Mouse (Mus musculus) hindbrain, postnatal 0 days (tissue): ENCODE measurements at regions not wholly inside any gene's neighbourhood (a gene's known extent, or its start where the extent isn't known, plus 50 kb on each side); places are given as distances from the start of the nearest gene placed in this dataset.

Experiments used
- ATAC-seq: fragments of 200-750 bp; cut with Nextera tagmentation; 2 replicates; pipeline ENCODE4 v1.8.0; 2017; ENCODE audit warnings: mild to moderate bottlenecking, moderate TSS enrichment, moderate library complexity
- DNase-seq: peaks from one replicate; pipeline ENCODE4 v3.0.0-alpha.2; 2015; ENCODE audit warnings: low spot score
- H3K27ac ChIP-seq: fragments of 300-500 bp; sonication (generic); 2 replicates; pipeline ENCODE4 v1.5.1; 2014; ENCODE audit warnings: mild to moderate bottlenecking
- H3K27me3 ChIP-seq: fragments of 300-500 bp; sonication (generic); 2 replicates; pipeline ENCODE4 v1.6.1; 2014; ENCODE audit warnings: low read length, mixed read lengths; ENCODE audit not compliant: insufficient read depth
- H3K36me3 ChIP-seq: fragments of 300-500 bp; sonication (generic); 2 replicates; pipeline ENCODE4 v1.6.1; 2014; ENCODE audit warnings: low read length, mixed read lengths; ENCODE audit not compliant: insufficient read depth
- H3K4me1 ChIP-seq: fragments of 300-500 bp; sonication (generic); 2 replicates; pipeline ENCODE4 v1.6.1; 2014; ENCODE audit warnings: antibody characterized with exemption, low read length, mixed read lengths; ENCODE audit not compliant: insufficient read depth
- H3K4me2 ChIP-seq: fragments of 300-500 bp; sonication (generic); 2 replicates; pipeline ENCODE4 v1.6.1; 2014; ENCODE audit warnings: low read depth, mild to moderate bottlenecking, low read length, moderate library complexity, mixed read lengths
- H3K4me3 ChIP-seq: fragments of 300-500 bp; sonication (generic); 2 replicates; pipeline ENCODE4 v1.5.1; 2014; ENCODE audit warnings: low read length
- H3K9ac ChIP-seq: fragments of 300-500 bp; sonication (generic); replicated peaks from 2 replicates; pipeline ENCODE4 v1.6.1; 2014; ENCODE audit warnings: mild to moderate bottlenecking, low read length, moderate library complexity, mixed read lengths
- H3K9me3 ChIP-seq: fragments of 300-500 bp; sonication (generic); 2 replicates; pipeline ENCODE4 v1.6.1; 2016; ENCODE audit warnings: low read length, mixed read lengths
- CTCF ChIP-seq: IDR thresholded peaks from 2 replicates; pipeline ENCODE4 v1.5.1; 2016; ENCODE audit warnings: antibody characterized with exemption, control low read depth, low read depth
- WGBS: fragments of 180-500 bp; shearing (Covaris S2); extraction: QIAGEN DNeasy Blood & Tissue Kit; methylation state at CpG from one replicate; pipeline ENCODE4 v1.1.7; 2014; 5-methylcytosine and 5-hydroxymethylcytosine counted together

- no peak for DNase-seq
- TF ChIP-seq CTCF, result no peak
- Histone ChIP-seq H3K9ac (no peak overlapping the region), H3K4me3 (no peak overlapping the region), H3K36me3 (no peaks in the 10 kb centered on the region), H3K4me1 (no peaks in the 10 kb centered on the region), H3K9me3 (no peaks in the 10 kb centered on the region), H3K27ac (no peak overlapping the region), H3K27me3 (no peaks in the 10 kb centered on the region), H3K4me2 (no peak overlapping the region)
- ATAC-seq, result no peak
- WGBS, result 72% methylated on average over 3 of the region's 3 CpGs
Measured at GRCm38 (mm10) chr1:190332001-190332400, 161.5 kb upstream of the Prox1 start.

- Histone ChIP-seq H3K4me1 (no peaks in the 10 kb centered on the region), H3K36me3 (no peaks in the 10 kb centered on the region), H3K27me3 (no peaks in the 10 kb centered on the region), H3K4me3 (no peak overlapping the region), H3K9me3 (no peaks in the 10 kb centered on the region), H3K9ac (no peak overlapping the region), H3K4me2 (no peak overlapping the region), H3K27ac (no peak overlapping the region)
- no peak for TF ChIP-seq CTCF
- 90% methylated on average over 6 of the region's 6 CpGs for WGBS
- ATAC-seq (no peak), DNase-seq (no peak)
Measured at GRCm38 (mm10) chr1:190324562-190324961, 154.0 kb upstream of the Prox1 start.

- no peak for DNase-seq
- H3K27me3 ChIP-seq, result no peaks in the 10 kb centered on the region
- WGBS, result 60% methylated on average over 9 of the region's 9 CpGs
Measured at GRCm38 (mm10) chr1:190323671-190324070, 153.2 kb upstream of the Prox1 start.

GRCm38 (mm10) chr1:190316175-190316574 is 145.7 kb upstream of the Prox1 start:
- no peak overlapping the region for H3K9ac ChIP-seq
- no peak for DNase-seq
- no peaks in the 10 kb centered on the region for H3K36me3 ChIP-seq
- H3K4me1 ChIP-seq, result no peaks in the 10 kb centered on the region
- H3K4me2 ChIP-seq, result no peak overlapping the region
- ATAC-seq, result no peak
- H3K27me3 ChIP-seq, result no peaks in the 10 kb centered on the region
- H3K4me3 ChIP-seq, result no peak overlapping the region
- 72% methylated on average over 5 of the region's 5 CpGs for WGBS
- no peaks in the 10 kb centered on the region for H3K9me3 ChIP-seq
- H3K27ac ChIP-seq, result no peak overlapping the region
- TF ChIP-seq CTCF, result no peak

More at GRCm38 (mm10) chr1:190323671-190324070, 153.2 kb upstream of the Prox1 start:
- H3K27ac ChIP-seq, result no peak overlapping the region
- no peak for ATAC-seq
- no peak for TF ChIP-seq CTCF
- no peaks in the 10 kb centered on the region for H3K4me1 ChIP-seq
- H3K36me3 ChIP-seq, result no peaks in the 10 kb centered on the region
- no peaks in the 10 kb centered on the region for H3K9me3 ChIP-seq
- H3K4me2 ChIP-seq, result no peak overlapping the region
- H3K9ac ChIP-seq, result no peak overlapping the region
- no peak overlapping the region for H3K4me3 ChIP-seq

GRCm38 (mm10) chr1:190309831-190310230 is 139.3 kb upstream of the Prox1 start:
- 83% methylated on average over 6 of the region's 6 CpGs for WGBS

GRCm38 (mm10) chr1:190307751-190308150 is 137.2 kb upstream of the Prox1 start:
- 90% methylated on average over 3 of the region's 3 CpGs for WGBS
- no peak overlapping the region for H3K4me2 ChIP-seq
- no peak for TF ChIP-seq CTCF
- no peak overlapping the region for H3K27ac ChIP-seq
- DNase-seq (no peak), ATAC-seq (no peak)
- H3K9ac ChIP-seq, result no peak overlapping the region
- H3K4me3 ChIP-seq, result no peak overlapping the region
- no peaks in the 10 kb centered on the region for H3K4me1 ChIP-seq
- no peaks in the 10 kb centered on the region for H3K27me3 ChIP-seq
- H3K36me3 ChIP-seq, result no peaks in the 10 kb centered on the region
- no peaks in the 10 kb centered on the region for H3K9me3 ChIP-seq

More at GRCm38 (mm10) chr1:190309831-190310230, 139.3 kb upstream of the Prox1 start:
- no peak for TF ChIP-seq CTCF
- ATAC-seq (no peak), DNase-seq (no peak)
- H3K36me3 ChIP-seq, result no peaks in the 10 kb centered on the region
- H3K4me2 ChIP-seq, result no peak overlapping the region
- no peak overlapping the region for H3K27ac ChIP-seq
- H3K4me1 ChIP-seq, result no peaks in the 10 kb centered on the region
- no peaks in the 10 kb centered on the region for H3K9me3 ChIP-seq
- no peaks in the 10 kb centered on the region for H3K27me3 ChIP-seq
- no peak overlapping the region for H3K9ac ChIP-seq
- no peak overlapping the region for H3K4me3 ChIP-seq

- no peaks in the 10 kb centered on the region for H3K36me3 ChIP-seq
- H3K27ac ChIP-seq, result no peak overlapping the region
- no peaks in the 10 kb centered on the region for H3K9me3 ChIP-seq
- TF ChIP-seq CTCF, result no peak
- ATAC-seq, result no peak
- no peaks in the 10 kb centered on the region for H3K27me3 ChIP-seq
- WGBS, result 83% methylated on average over 10 of the region's 10 CpGs
- no peak overlapping the region for H3K4me2 ChIP-seq
- H3K9ac ChIP-seq, result no peak overlapping the region
- H3K4me1 ChIP-seq, result no peaks in the 10 kb centered on the region
- DNase-seq, result no peak
- no peak overlapping the region for H3K4me3 ChIP-seq
Measured at GRCm38 (mm10) chr1:190297666-190298327, 127.3 kb upstream of the Prox1 start.
